Mouse (Mus musculus) spleen, embryonic (tissue): Measurements from ENCODE around the gene Sept12.

Experiments
- CTCF ChIA-PET: fragments of 350-600 bp; sonication (Branson Sonifier 250); formaldehyde crosslinking; loops from one replicate; lab custom pipeline; 2022; lab: Charles Lee

Sept12 gene

DNA sequence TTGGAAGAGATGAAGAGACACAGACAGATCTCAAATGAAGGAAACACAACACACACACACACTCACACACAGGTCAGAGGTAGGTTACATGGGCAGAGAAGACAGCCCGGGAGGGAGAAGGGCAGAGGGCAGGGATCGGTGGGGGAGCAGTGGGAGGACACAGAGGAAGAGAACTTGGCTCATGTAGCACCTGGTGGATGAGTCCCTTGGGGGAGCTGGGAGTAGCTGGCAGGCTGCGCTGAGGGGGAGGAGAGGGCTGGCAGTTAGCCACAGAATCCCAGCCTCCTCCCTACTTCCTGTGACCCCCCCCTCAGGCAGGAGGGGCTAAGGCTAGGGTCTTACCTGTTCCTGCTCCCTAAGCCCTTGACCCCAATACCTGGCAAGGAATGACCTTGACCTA is at the start of gene Sept12:
Gene Sept12 (minus strand): TSS at position 300 of the 400 bp plus-strand sequence.
- CTCF ChIA-PET = no interaction called here

DNA sequence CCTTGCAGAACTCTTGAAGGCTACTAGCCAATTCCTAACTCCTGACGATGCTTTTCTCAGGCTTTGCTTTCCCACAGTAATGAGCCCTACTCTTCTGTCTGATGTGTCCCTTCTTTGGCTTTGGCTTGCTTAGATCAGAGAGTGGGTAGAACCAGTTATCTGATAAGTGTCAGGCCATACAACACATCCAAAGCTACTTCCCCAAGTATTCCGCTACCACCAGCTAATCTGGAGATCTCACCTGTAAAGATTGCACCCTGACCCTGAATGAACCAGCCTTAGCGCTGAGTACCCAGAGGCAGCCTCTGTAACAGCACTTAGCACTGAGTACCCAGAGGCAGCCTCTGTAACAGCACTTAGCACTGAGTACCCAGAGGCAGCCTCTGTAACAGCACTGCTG is 47.7 kb upstream of the Sept12 start:
- CTCF ChIA-PET = no interaction called here

DNA sequence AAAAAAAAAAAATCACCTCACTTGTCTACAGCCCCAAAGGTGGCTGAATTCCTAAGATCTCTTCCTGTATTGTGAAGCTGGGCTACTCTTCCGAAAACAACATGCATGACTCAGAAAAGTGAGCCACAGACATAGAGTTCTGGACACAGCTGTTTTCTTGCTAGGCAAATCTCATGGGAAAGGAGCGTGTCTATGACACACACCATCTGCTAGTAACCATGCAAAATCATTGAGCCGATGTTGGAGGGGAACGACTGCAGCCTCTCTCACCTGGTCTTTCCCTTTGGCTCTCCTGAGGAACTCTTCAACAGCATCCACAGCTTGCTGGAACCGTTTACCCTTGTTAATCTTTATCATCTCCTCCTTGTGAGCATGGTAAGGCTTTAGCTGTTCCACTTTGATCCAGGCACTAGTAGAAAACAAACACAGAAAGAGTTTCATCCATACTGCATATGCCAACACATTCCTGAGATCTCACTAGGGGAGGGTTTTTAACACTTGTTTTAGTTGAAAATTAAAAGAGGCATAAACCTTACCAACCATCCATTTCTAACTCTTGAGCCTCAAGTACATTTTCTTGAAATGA is 39.1 kb upstream of the Sept12 start:
- CTCF ChIA-PET = no interaction called here

DNA sequence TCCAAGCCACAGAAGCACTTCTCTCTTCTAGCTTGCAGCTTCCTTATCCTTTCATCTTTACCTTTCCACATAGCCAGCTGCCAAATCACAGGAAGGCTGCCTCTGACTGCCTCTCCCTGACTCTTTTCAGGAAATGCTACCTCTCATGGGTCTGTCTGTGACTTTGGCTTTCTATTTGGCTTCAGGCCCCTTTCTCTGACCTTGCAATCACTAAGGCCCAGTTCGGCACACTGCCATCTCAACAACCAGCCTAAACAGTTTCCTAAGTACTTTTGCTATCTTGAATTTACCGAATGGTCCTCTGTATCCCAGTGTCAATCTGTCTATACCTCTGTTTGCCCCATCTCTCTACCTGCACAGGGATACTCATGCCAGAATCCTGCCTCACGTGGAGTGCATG is 37.9 kb upstream of the Sept12 start:
- CTCF ChIA-PET = interaction anchor here (0.6 kb wide), 1 partner anchor 26 kb away, joined by 3 read pairs; no protein-coding TSS in a partner anchor

DNA sequence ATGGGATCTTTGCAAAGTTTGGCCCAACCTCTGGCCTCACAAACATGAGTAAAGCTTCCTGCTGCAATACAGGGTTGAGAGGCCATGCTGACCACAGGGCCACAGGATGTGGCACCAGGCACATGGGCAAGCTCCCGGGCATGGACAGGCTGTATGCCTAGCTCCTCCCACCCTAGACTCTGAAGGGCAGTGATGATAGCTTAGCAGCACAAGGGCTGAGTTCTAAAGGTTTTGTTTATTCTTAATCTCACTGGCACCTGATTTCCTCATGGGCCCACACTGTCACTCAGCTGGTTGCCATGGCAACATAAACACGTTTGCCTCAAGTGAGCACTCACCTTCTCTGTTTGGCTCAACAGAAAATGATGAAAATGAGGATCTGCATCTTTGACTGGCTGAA is 32.2 kb upstream of the Sept12 start:
- CTCF ChIA-PET = no interaction called here

DNA sequence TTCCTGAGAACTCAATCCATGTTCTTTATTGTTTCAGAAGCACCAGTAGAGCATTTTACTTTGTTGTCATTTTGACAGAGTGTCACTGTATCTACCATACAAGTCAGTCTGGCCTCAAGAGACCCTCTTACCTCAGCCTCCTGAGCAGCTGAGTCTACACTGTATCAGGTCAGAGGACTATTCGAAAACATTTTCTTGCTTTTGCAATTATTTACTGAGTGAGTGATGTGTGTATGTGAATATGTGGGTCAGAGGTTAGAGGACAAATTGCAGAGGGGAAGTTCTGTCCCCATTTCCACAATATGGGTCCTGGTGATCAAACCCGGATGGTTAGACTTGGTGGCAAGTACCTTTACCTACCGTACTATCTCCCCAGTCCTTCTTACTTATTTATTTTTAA is 26.4 kb upstream of the Sept12 start:
- CTCF ChIA-PET = interaction anchor here (0.6 kb wide), 1 partner anchor 155 kb away, joined by 3 read pairs; no protein-coding TSS in a partner anchor

DNA sequence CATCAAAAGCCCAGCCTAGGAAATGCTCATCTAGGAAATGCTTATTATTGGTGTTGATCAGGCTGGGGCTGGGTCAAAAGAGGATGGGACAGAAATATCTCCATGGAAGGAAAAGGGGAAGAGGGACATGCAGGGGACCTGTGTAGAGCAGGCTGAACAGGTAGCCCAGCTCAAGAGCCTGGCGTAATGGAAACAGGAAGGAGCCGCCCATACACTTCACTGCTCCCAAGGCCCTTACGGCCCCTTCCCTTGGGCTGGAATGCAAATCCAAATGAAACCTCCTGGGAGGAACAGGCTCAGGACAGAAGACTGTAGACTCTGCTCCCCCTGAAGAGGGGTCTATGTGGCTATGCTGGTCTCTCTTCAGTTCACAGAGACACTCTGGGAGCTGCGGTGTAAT is 16.9 kb upstream of the Sept12 start:
- CTCF ChIA-PET = no interaction called here

DNA sequence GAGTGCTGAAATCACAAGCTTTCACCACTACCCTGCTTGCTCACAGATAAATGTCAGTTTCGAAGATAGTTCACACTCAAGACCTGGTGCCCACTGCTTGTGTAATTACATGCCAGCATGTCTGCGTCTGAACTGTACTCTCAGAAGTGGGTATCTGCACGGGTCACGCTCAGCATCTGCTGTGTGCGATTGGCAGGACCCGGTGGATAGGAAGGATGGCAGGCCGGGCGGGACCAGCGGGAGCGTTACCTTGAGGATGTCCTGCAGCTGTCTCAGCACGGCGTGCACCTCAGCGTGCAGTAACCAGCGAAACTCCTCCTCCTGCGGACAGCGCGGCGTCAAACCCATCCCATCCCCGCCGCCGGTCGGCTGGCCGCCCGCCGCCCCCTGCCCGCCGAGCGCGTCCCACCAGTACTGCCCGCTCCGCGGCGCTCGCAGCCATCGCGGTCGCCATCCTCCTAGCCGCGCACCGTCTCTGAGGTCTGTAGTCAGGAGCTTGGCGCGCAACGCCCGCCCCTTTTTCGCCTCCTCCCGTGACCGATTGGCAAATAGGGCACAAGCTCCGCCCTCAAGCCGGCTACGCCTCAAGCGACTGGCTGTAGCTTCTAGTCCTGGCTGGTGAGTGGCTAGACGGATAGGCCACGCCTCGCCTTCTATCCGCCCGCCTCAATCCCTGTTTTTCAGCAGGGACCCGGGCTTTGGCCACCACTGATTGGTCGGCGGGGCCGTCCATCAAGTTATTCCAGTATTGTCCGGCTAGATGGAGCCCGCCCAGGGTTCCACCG is 15.6 kb upstream of the Sept12 start, which contains the start of gene Rogdi:
Gene Rogdi (minus strand): TSS at position 500 of the 785 bp plus-strand sequence.
- CTCF ChIA-PET = interaction anchor here (0.5 to 0.6 kb wide), 2 partner anchors 45 to 95 kb away, joined by 3 to 4 read pairs; no protein-coding TSS in a partner anchor

DNA sequence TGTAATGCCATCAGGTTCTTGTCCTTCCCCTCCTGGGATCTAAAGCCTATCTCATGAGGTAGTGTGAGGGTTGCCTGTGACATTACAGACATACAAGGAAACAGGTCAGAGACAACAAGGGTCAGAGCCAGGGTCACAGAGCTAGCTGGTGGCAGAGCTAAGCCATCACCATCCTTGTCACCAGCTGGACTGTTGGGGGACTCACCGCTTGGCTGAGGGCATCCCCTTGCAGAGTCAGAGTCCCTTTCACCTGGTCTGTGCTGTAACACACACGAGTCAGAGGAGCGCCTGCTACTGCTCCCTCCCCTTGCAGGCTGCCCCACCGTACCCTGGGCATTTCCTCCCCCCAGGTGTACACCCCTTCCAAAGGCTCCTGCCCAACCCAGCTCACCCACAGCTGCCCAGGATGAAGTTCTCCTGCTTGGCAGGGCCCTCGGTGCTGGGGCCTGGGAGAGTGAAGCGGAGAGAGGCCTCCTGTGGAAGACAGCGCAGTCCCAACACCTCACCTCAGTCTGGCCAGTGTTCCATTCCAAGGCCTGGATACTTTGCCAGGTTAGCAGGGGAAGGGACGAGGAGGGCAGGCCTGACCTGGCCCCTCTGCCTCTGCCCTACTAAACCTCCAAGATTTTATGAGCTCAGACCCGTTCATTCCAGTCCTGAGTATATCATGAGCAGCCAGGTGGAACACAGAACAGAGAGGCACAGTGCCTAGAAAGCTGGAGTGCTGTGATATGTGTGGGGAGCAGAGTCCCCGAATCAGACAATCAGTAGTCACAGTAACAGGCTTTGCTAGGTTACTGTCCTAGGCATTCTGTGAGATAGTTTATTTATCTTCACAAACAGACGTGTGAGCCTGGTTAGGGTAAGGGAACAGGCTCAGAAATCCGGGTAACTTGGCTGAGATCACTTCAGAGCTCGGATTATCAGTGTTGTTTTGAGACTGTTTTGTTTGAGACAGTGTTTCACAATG is 14.7 kb upstream of the Sept12 start:
- CTCF ChIA-PET = interaction anchor here (0.5 to 0.6 kb wide), 2 partner anchors 46 to 94 kb away, joined by 3 to 4 read pairs; no protein-coding TSS in a partner anchor

DNA sequence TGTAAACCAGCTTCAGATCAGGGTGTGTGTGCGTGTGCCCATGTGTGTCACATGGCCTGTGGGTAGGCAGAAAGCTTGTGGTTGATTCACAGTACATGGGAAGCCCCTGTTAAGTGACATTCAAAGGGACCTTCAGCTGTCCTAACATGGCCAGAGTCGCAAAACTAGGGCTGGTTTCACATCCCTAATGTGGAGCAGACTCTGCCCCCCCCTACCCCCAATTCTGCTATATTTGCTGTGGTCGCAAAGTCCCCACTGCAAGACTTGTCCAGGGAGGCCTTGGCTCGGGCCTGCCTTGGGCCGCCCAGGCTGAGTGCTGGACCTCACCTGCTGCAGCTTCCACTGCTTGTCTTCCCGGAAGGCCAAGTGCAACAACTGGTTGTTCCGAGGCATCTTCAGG is 13.6 kb upstream of the Sept12 start:
- CTCF ChIA-PET = interaction anchor here (0.6 kb wide), 1 partner anchor 285 kb away, joined by 3 read pairs; the partner anchor contains the start of gene Hmox2

DNA sequence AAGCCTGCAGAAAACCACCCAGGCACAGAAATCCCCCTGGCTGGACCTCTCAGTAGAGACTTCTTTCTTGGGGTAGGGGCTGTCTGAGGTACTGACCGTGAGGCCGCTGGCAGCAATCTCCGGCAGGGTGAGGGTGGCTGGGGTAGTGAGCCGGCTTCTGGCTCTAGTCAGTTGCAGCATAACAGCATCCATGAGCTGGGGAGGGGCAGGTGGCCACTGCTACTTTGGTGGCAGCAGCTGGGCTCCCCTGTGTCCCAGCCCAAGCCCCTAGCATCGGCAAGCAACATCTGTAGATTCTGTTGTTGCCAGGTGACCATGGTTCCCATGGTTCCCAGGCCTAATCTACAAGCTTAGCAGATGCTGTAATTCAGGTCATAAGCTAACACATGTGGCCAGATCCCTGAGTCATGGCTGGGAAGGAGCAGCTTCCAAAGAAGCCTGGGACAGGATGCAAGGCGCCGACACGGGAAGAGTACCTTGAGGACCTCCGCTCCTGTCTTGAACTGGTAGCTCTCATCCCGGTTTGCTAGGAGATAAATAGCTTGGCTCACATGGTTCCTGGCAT is 12.8 kb upstream of the Sept12 start:
- CTCF ChIA-PET = interaction anchor here (0.6 kb wide), 2 partner anchors 284 to 368 kb away, joined by 3 to 19 read pairs; partner anchors contain the start of gene Hmox2

DNA sequence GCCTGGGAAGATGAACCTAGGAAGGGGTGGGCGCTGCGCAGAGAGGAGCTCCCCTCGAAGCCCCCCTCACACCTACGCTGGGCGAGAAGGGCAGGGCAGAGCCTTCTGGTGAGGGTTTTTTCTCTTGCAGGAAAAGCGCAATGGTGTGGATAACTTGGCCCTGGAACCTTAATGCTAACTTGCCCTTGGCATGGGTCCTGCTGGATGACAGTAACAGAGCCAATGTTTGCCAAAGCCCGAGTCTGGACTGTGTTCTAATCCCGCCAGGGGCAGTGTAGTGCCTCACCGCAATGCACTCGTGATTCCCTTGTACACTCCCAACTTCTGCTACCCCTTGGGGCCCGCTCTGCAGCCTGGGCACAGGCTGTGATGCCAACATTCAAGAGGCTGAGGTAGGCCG is 10.4 kb upstream of the Sept12 start:
- CTCF ChIA-PET = no interaction called here

DNA sequence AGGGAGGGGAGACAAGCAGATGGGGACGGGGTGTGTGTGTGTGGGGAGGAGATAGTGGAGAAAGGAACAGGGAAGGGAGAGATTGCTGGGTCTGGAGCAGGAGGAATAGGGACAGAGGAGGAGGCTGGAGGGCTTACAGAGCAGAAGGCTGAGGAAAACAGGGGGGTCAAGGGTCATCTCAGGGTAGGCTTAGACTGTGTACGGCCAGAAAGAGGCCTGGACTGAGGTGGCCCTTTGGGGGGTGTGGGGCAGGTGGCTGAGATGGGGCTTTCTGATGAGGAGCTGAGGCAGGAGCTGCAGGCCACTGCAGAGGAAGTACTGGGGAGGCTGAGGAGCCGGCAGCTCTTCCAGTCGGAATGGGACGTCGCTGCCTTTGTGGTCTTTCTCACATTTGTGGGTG is 9.8 kb upstream of the Sept12 start:
- CTCF ChIA-PET = no interaction called here

DNA sequence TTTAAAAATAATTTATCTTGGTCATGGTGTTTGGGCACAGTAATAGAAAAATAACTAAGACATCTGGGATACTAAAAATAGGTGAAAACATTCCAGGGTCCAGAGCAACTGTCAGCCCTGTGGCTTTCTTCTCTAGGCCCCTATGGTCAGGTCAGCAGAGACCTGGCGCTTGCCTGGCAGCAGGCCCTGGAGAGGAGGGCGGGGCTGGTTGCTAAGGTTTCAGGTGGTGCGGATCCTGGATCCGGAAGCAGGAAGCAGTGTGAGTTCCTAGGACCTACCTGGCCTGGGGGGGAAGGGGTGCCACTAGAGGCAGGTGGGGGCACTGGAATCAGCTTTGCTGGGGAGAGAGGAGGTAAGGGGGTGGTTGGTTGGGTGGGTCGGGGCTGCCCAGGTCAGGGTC is 9.4 kb upstream of the Sept12 start, which contains the start of gene Smim22:
Gene Smim22 (plus strand): TSS at position 222 of the 400 bp plus-strand sequence.
- CTCF ChIA-PET = no interaction called here

DNA sequence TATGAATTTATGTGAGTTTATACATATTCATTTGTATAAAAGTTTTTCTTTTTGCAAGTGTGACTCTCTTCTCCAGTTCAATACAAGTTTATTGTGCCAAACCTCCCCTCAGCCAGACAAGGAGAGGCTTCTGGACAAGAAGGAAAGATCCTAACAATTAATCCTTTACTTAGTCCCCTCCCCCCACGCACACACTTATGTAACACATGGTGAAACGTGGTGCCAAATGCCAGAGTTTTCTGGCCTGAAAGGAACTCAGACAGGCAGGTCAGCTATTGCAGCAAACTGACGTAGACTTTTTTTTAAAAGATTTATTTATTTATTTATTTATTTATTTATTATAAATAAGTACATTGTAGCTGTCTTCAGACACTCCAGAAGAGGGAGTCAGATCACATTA is 3.0 kb upstream of the Sept12 start:
- CTCF ChIA-PET = no interaction called here

DNA sequence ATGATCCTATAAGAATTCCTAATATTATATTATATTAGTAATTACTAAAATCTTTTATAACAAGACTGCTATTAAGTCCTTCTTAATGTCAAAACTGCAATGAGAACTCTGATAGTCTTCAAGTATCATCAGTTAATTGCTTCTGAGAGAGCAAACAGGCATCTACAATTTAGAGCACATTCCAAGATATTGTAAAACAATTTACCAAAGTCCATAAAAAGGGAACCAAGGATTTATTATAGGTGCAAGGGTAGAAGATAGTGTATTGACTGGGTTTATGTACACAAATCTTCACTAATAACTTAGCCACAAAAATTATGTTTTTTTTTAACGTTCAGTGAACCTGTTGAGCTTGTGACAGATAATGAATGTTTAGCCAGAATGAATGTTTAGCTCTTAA is 1.3 kb upstream of the Sept12 start:
- CTCF ChIA-PET = interaction anchor here (0.6 kb wide), 2 partner anchors 10 to 322 kb away, joined by 3 to 4 read pairs; no protein-coding TSS in a partner anchor

DNA sequence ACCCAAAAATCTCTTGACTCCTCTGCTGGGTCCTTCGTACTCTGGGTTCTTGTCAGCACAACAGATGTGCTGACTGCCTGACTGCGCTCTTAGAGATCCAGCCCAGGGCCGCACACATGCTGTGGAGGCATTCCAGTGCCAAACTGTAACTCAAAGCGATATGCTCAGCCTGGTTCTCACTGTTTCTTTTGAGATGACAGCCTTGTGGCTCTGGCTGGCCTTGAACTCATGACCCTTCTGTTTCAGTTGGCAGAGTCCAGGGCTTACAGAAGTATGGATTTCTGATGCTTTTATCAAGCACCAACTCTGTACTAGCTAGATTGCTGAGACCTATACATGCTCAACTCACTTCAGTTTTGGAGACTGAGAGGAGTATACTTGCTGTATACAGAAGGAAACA is 4.4 kb downstream of the Sept12 start:
- CTCF ChIA-PET = interaction anchor here (0.6 kb wide), 1 partner anchor 415 kb away, joined by 4 read pairs; no protein-coding TSS in a partner anchor

DNA sequence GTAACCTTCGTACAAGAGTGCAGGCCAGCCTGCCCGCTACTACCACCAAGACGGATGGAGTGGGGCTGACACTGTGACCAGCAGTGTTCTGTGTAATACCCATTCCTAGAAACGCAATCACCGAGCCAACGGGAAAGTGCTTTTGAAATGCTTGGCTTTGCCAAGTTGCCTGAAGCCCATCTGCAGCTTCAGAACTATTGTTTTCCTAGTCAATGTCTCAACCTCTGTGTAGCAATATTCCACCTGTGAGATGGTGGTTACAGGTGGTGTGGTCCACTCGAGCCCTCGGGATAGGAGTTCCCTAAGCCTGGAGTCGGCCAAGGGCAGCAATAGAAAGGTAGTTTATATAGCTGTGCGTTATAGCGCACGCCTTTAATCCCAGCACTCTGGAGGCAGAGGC is 12.9 kb downstream of the Sept12 start:
- CTCF ChIA-PET = no interaction called here

DNA sequence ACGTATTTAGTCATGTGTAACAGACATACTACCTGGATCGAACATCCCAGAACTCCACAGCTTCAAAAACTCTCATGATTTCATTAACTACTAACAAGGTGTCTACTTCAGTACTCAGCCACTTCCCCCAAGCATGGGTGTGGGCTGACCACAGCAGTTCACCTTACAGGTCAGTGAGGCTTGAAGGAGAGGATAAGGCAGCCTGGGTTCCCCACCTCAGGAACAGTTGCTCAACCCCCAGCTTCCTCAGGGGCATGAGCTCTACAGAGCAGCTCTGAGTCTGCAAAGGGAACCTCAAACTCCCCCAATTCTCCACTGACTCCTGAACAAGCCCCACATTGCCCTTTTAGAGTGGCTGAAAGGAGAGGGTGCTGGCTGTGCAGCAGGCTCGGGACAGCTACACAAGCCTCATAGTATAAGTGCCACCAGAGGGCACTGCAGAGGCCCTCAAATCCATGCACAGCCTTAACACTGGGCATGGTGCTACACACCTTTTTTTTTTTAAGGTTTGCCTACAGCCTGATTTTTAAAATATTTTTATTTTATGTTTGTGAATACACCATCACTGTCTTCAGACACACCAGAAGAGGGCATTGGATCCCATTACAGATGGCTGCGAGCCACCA is 17.8 kb downstream of the Sept12 start:
- CTCF ChIA-PET = interaction anchor here (0.7 kb wide), 1 partner anchor 13 kb away, joined by 3 read pairs; no protein-coding TSS in a partner anchor

DNA sequence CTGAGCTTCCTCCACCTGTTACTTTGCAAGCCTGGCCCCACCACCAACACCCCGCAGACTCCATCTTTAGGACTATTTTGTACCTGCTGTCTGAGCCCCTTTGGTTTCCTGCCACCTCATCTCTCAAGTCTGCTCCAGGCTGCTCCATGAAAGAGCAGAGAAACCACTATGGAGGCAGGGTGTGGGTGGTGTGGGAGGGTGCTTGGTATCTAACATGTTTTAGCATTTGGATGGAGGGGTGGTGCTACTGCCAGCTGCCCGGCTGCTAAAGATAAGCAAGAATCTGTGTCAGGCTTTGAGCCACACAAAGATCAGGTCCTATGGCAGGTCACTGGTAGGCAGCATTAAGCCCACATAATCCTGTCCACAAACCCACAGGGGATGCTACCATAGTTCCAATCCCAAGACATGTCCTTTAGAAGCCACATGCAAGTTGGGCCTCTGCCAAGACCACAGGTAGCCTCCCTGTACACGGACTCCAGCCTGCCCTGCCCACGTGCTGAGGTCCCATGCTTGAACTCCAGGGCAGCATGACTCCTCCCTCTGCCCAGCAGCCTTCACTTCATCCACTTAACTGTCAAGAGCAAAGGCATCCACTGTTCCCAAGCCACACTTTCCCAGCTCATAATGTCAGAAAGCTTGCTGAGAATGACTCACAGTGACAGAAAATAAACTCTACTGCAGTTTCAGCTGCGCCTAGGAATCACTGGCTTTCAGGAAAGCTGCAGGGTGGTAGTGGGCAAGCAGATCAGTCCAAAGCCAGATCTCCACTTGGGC is 19.2 kb downstream of the Sept12 start:
- CTCF ChIA-PET = no interaction called here
